Mouse (Mus musculus): Measurements from ENCODE around the gene Uqcrq. TPM values are rescaled to one million over a fixed set of nuclear protein-coding genes. Genes with fewer than 3 reads are reported as not detected.

Gene Uqcrq
- polyA plus RNA-seq, 1 experiment from 2014 or later: 1,231 TPM

GRCm38 (mm10) chr11:53403638-53404037, 27.0 kb downstream of the Uqcrq start:
- WGBS: 89% methylated on average over 1 of the region's 1 CpGs
- Histone ChIP-seq H3K27ac (no peak overlapping the region), H3K36me3 (ENCODE audit: insufficient read depth, low read length) (peaks cover 58% of the 10 kb centered on the region), H3K9me3 (replicated peaks; ENCODE audit: low read length) (no peaks in the 10 kb centered on the region), H3K27me3 (ENCODE audit: insufficient read depth, low read length) (no peaks in the 10 kb centered on the region), H3K4me3 (replicated peaks; ENCODE audit: low read depth, low read length) (no peak overlapping the region), H3K9ac (ENCODE audit: low read depth, low read length) (no peak overlapping the region), H3K4me2 (ENCODE audit: low read length) (no peak overlapping the region), H3K4me1 (replicated peaks; ENCODE audit: insufficient read depth, low read length) (no peaks in the 10 kb centered on the region)
- ATAC-seq (replicated peaks; ENCODE audit: low FRiP score, low read depth) (no peak), DNase-seq (ENCODE audit: low spot score) (no peak)
- no peak for TF ChIP-seq CTCF (IDR thresholded peaks at IDR 0.05; ENCODE audit: low read depth)

GRCm38 (mm10) chr11:53393856-53394255, 36.8 kb downstream of the Uqcrq start:
- no peaks in the 10 kb centered on the region for H3K9me3 ChIP-seq (replicated peaks; ENCODE audit: low read length)
- no peak for DNase-seq (ENCODE audit: low spot score)
- H3K4me2 ChIP-seq (ENCODE audit: low read length): no peak overlapping the region
- no peak overlapping the region for H3K9ac ChIP-seq (ENCODE audit: low read depth, low read length)
- peaks cover 14% of the 10 kb centered on the region for H3K36me3 ChIP-seq (ENCODE audit: insufficient read depth, low read length)
- H3K27ac ChIP-seq: no peak overlapping the region
- no peak overlapping the region for H3K4me3 ChIP-seq (replicated peaks; ENCODE audit: low read depth, low read length)
- WGBS: 70% methylated on average over 1 of the region's 1 CpGs
- no peak for ATAC-seq (replicated peaks; ENCODE audit: low FRiP score, low read depth)
- H3K27me3 ChIP-seq (ENCODE audit: insufficient read depth, low read length): no peaks in the 10 kb centered on the region
- TF ChIP-seq CTCF (IDR thresholded peaks at IDR 0.05; ENCODE audit: low read depth): no peak
- no peaks in the 10 kb centered on the region for H3K4me1 ChIP-seq (replicated peaks; ENCODE audit: insufficient read depth, low read length)

GRCm38 (mm10) chr11:53383758-53384428, 46.7 kb downstream of the Uqcrq start:
- DNase-seq (ENCODE audit: low spot score) (no peak), ATAC-seq (replicated peaks; ENCODE audit: low FRiP score, low read depth) (no peak)
- Histone ChIP-seq H3K27ac (no peak overlapping the region), H3K9me3 (replicated peaks; ENCODE audit: low read length) (no peaks in the 10 kb centered on the region), H3K36me3 (ENCODE audit: insufficient read depth, low read length) (peaks cover 24% of the 10 kb centered on the region), H3K4me1 (replicated peaks; ENCODE audit: insufficient read depth, low read length) (no peaks in the 10 kb centered on the region), H3K27me3 (ENCODE audit: insufficient read depth, low read length) (no peaks in the 10 kb centered on the region), H3K9ac (ENCODE audit: low read depth, low read length) (no peak overlapping the region), H3K4me3 (replicated peaks; ENCODE audit: low read depth, low read length) (no peak overlapping the region), H3K4me2 (ENCODE audit: low read length) (no peak overlapping the region)
- no peak for TF ChIP-seq CTCF (IDR thresholded peaks at IDR 0.05; ENCODE audit: low read depth)
- 89% methylated on average over 2 of the region's 2 CpGs for WGBS

- Histone ChIP-seq H3K9ac (ENCODE audit: low read depth, low read length) (no peak overlapping the region), H3K4me3 (replicated peaks; ENCODE audit: low read depth, low read length) (no peak overlapping the region), H3K36me3 (ENCODE audit: insufficient read depth, low read length) (peaks cover 40% of the 10 kb centered on the region), H3K27me3 (ENCODE audit: insufficient read depth, low read length) (no peaks in the 10 kb centered on the region), H3K4me2 (ENCODE audit: low read length) (no peak overlapping the region), H3K9me3 (replicated peaks; ENCODE audit: low read length) (no peaks in the 10 kb centered on the region), H3K27ac (no peak overlapping the region), H3K4me1 (replicated peaks; ENCODE audit: insufficient read depth, low read length) (no peaks in the 10 kb centered on the region)
- ATAC-seq (replicated peaks; ENCODE audit: low FRiP score, low read depth) (no peak), DNase-seq (ENCODE audit: low spot score) (no peak)
- no peak for TF ChIP-seq CTCF (IDR thresholded peaks at IDR 0.05; ENCODE audit: low read depth)
- 85% methylated on average over 1 of the region's 1 CpGs for WGBS
Measured at GRCm38 (mm10) chr11:53378918-53379317, 51.7 kb downstream of the Uqcrq start.

Small RNAs within 50 kb of the gene (microRNA-seq; reads per million reads assigned to microRNA genes)
- not detected for gene Mir6920

Other genes with a start within 250 kb of the Uqcrq start
- 79.8 and 84.5 TPM in 2 replicates for gene Hspa4, start 130.4 kb downstream of the Uqcrq start, polyA plus RNA-seq (2015; fragmentation: Nextera tagmentation; extraction: Ambion mirVana)
- gene Zcchc10, start 106.2 kb downstream of the Uqcrq start, polyA plus RNA-seq (2015; fragmentation: Nextera tagmentation; extraction: Ambion mirVana): 21.1 and 25.3 TPM in 2 replicates
- gene Aff4, start 80.0 kb downstream of the Uqcrq start, polyA plus RNA-seq (2015; fragmentation: Nextera tagmentation; extraction: Ambion mirVana): 33.9 and 34.5 TPM in 2 replicates
- 0.24 and 0.28 TPM in 2 replicates for gene Leap2, start 7.7 kb downstream of the Uqcrq start, polyA plus RNA-seq (2015; fragmentation: Nextera tagmentation; extraction: Ambion mirVana)
- gene Gdf9, start 192 bp upstream of the Uqcrq start, polyA plus RNA-seq (2015; fragmentation: Nextera tagmentation; extraction: Ambion mirVana): 0.57 and 1.0 TPM in 2 replicates
- 0.08 and 0.14 TPM in 2 replicates for gene Gm10447, start 26.3 kb upstream of the Uqcrq start, polyA plus RNA-seq (2015; fragmentation: Nextera tagmentation; extraction: Ambion mirVana)
- 1.1 and 1.2 TPM in 2 replicates for gene Shroom1, start 26.4 kb upstream of the Uqcrq start, polyA plus RNA-seq (2015; fragmentation: Nextera tagmentation; extraction: Ambion mirVana)
- not detected in 2 replicates for gene Gm9837, start 39.6 kb upstream of the Uqcrq start, polyA plus RNA-seq (2015; fragmentation: Nextera tagmentation; extraction: Ambion mirVana)
- gene Gm9945, start 49.3 kb upstream of the Uqcrq start, polyA plus RNA-seq (2015; fragmentation: Nextera tagmentation; extraction: Ambion mirVana): not detected in 2 replicates
- 0.26 and 0.39 TPM in 2 replicates for gene Sowaha, start 49.4 kb upstream of the Uqcrq start, polyA plus RNA-seq (2015; fragmentation: Nextera tagmentation; extraction: Ambion mirVana)
- 13.1 and 15.7 TPM in 2 replicates for gene Sept8, start 88.4 kb upstream of the Uqcrq start, polyA plus RNA-seq (2015; fragmentation: Nextera tagmentation; extraction: Ambion mirVana)
- 50.6 and 54.6 TPM in 2 replicates for gene Kif3a, start 136.5 kb upstream of the Uqcrq start, polyA plus RNA-seq (2015; fragmentation: Nextera tagmentation; extraction: Ambion mirVana)
- gene Il4, start 187.8 kb upstream of the Uqcrq start, polyA plus RNA-seq (2015; fragmentation: Nextera tagmentation; extraction: Ambion mirVana): 0.78 and 1.1 TPM in 2 replicates
- gene Il13, start 203.9 kb upstream of the Uqcrq start, polyA plus RNA-seq (2015; fragmentation: Nextera tagmentation; extraction: Ambion mirVana): not detected in 2 replicates

Measured in kidney, postnatal 0 days (tissue).